Mouse (Mus musculus): ENCODE results near the gene Ascc3. TPM values are rescaled to one million over a fixed set of nuclear protein-coding genes. Genes with fewer than 3 reads are reported as not detected.

Ascc3 gene
- total and polyA plus RNA-seq, 3 experiments: 16.2 to 29.1 (median 26.0) TPM

DNA sequence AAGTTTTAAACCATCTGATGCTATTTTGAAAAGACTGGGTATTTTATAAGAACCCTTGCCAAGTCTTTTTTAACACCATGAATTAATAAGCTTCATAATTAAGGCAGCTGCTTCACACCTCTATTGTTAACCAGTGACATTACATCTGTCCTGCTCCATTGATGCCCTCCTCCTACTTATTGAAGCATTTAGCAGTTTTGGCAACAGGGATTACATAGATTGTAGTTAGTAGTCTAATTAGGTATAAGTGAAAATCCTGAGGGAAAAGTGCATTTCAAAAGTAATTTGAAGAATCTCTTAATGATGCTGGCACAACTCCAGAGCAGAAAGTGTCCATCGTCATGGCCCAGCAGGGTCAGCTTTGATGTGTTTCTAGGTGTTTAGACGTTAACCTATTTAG, 180.3 kb downstream of the Ascc3 start:
- Histone ChIP-seq H3K9ac (ENCODE audit: insufficient read depth, low read depth) (no peak overlapping the region), H3K79me2 (replicated peaks; ENCODE audit: control insufficient read depth, extremely low read depth, insufficient read depth, poor library complexity, severe bottlenecking) (no peaks in the 10 kb centered on the region), H3K36me3 (replicated peaks in 1 of 2; ENCODE audit: control insufficient read depth in 1 of 2, insufficient read depth in 1 of 2, low read length in 1 of 2) (peaks cover 4 to 9% of the 10 kb centered on the region in 2 experiments), H3K27me3 (replicated peaks) (no peaks in the 10 kb centered on the region), H3K4me1 (ENCODE audit: control insufficient read depth in 1 of 2, insufficient read depth in 2 of 2) (no peaks in the 10 kb centered on the region), H3K4me2 (ENCODE audit: insufficient read depth, low read depth, poor library complexity, severe bottlenecking) (no peak overlapping the region), H3K9me3 (replicated peaks; ENCODE audit: low read length) (no peaks in the 10 kb centered on the region), H3K27ac (ENCODE audit: insufficient read depth, low read depth) (no peak overlapping the region), H3K4me3 (replicated peaks in 1 of 3; ENCODE audit: low read depth in 2 of 3, low read length in 2 of 3, poor library complexity in 1 of 3) (no peak overlapping the region)
- dilution Hi-C loops (cut with MboI; ENCODE audit: extremely low pct_ligation_motif_present, extremely low pct_unique_long_range_greater_than_20kb, low sequenced_read_pairs): no loop called here
- no peak for DNase-seq (ENCODE audit: extremely low read depth)
- in situ Hi-C loops (cut with MboI; ENCODE audit: low pct_ligation_motif_present, low pct_unique_long_range_greater_than_20kb, low sequenced_read_pairs): no loop called here
- no peak for TF ChIP-seq ZNF384 (IDR thresholded peaks at IDR 0.05; ENCODE audit: low read depth, low read length)
- no peak for TF ChIP-seq MYC (IDR thresholded peaks at IDR 0.05; ENCODE audit: low read depth, low read length)
- no peak for TF ChIP-seq NRF1 (IDR thresholded peaks at IDR 0.05; ENCODE audit: low read depth, low read length)
- no peak for TF ChIP-seq POLR2AphosphoS2 (IDR thresholded peaks at IDR 0.05; ENCODE audit: low read depth, low read length)
- no peak for TF ChIP-seq CTCF (conservative IDR thresholded peaks at IDR 0.05 in 1 of 2, IDR thresholded peaks at IDR 0.05 in 1 of 2; ENCODE audit: low read depth in 2 of 2, low read length in 2 of 2)
- no peak for TF ChIP-seq ZMIZ1 (IDR thresholded peaks at IDR 0.05; ENCODE audit: low read depth, low read length)
- no peak for TF ChIP-seq CHD1 (IDR thresholded peaks at IDR 0.05; ENCODE audit: low read depth, low read length)
- TF ChIP-seq MAX (IDR thresholded peaks at IDR 0.05; ENCODE audit: low read length): no peak
- no peak for TF ChIP-seq EP300 (IDR thresholded peaks at IDR 0.05; ENCODE audit: low read length)
- TF ChIP-seq MAZ (IDR thresholded peaks at IDR 0.05; ENCODE audit: low read depth, low read length): no peak
- no peak for TF ChIP-seq E2F4 (IDR thresholded peaks at IDR 0.05; ENCODE audit: insufficient replicate concordance, low read depth, low read length)
- no peak for TF ChIP-seq ELF1 (IDR thresholded peaks at IDR 0.05; ENCODE audit: low read depth, low read length)
- no peak for TF ChIP-seq POLR2A (IDR thresholded peaks at IDR 0.05; ENCODE audit: low read depth, low read length)
- no peak for TF ChIP-seq ZKSCAN1 (IDR thresholded peaks at IDR 0.05; ENCODE audit: borderline replicate concordance, low read depth, low read length)
- no peak for TF ChIP-seq JUN (IDR thresholded peaks at IDR 0.05; ENCODE audit: insufficient read depth, low read depth, low read length)
- no peak for TF ChIP-seq CHD2 (IDR thresholded peaks at IDR 0.05; ENCODE audit: low read length)
- no peak for TF ChIP-seq NELFE (IDR thresholded peaks at IDR 0.05; ENCODE audit: low read depth, low read length)

DNA sequence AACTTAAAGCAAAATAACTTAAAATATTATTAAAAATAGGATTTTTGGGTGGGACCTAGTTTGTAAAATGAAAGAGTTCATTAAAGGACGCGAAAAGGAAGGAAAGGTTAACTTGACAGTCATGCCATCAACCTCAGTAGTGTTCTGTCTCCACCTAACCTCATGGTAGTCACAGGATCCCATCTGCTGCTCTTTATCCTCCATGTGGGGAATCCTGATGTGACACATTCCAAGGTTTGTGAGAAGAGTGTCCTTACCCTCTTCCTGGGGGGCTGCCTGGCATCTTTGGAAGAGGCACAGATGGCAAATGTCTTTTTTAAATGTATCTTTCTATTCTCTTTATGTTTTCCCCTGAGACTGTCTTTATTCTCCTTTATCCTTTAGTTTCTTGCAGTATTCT, 181.4 kb downstream of the Ascc3 start:
- no peaks in the 10 kb centered on the region for H3K9me3 ChIP-seq (replicated peaks; ENCODE audit: low read length)
- TF ChIP-seq MAZ (IDR thresholded peaks at IDR 0.05; ENCODE audit: low read depth, low read length) (no peak), NELFE (IDR thresholded peaks at IDR 0.05; ENCODE audit: low read depth, low read length) (no peak), HCFC1 (IDR thresholded peaks at IDR 0.05; ENCODE audit: low read depth, low read length) (no peak), SMC3 (IDR thresholded peaks at IDR 0.05; ENCODE audit: low read depth, low read length) (no peak), BHLHE40 (IDR thresholded peaks at IDR 0.05; ENCODE audit: low read depth, low read length) (no peak), PAX5 (IDR thresholded peaks at IDR 0.05; ENCODE audit: low read length) (no peak), TBP (conservative IDR thresholded peaks at IDR 0.05; ENCODE audit: low read depth, low read length) (no peak), EP300 (IDR thresholded peaks at IDR 0.05; ENCODE audit: low read length) (no peak), ZNF384 (IDR thresholded peaks at IDR 0.05; ENCODE audit: low read depth, low read length) (no peak), ZC3H11A (IDR thresholded peaks at IDR 0.05; ENCODE audit: low read depth, low read length) (no peak), CTCF (conservative IDR thresholded peaks at IDR 0.05 in 1 of 2, IDR thresholded peaks at IDR 0.05 in 1 of 2; ENCODE audit: low read depth in 2 of 2, low read length in 2 of 2) (no peak), KAT2A (IDR thresholded peaks at IDR 0.05; ENCODE audit: insufficient replicate concordance, low read length) (no peak), ETS1 (conservative IDR thresholded peaks at IDR 0.05; ENCODE audit: low read depth, low read length) (no peak)
- dilution Hi-C loops (cut with MboI; ENCODE audit: extremely low pct_ligation_motif_present, extremely low pct_unique_long_range_greater_than_20kb, low sequenced_read_pairs): no loop called here
- H3K27me3 ChIP-seq (replicated peaks): no peaks in the 10 kb centered on the region
- H3K9ac ChIP-seq (ENCODE audit: insufficient read depth, low read depth): no peak overlapping the region
- no peak for DNase-seq (ENCODE audit: extremely low read depth)
- H3K36me3 ChIP-seq (replicated peaks in 1 of 2; ENCODE audit: control insufficient read depth in 1 of 2, insufficient read depth in 1 of 2, low read length in 1 of 2): peaks cover 3 to 12% of the 10 kb centered on the region in 2 experiments
- in situ Hi-C loops (cut with MboI; ENCODE audit: low pct_ligation_motif_present, low pct_unique_long_range_greater_than_20kb, low sequenced_read_pairs): no loop called here
- H3K4me1 ChIP-seq (ENCODE audit: control insufficient read depth in 1 of 2, insufficient read depth in 2 of 2): no peaks in the 10 kb centered on the region
- H3K4me3 ChIP-seq (replicated peaks in 1 of 3; ENCODE audit: low read depth in 2 of 3, low read length in 2 of 3, poor library complexity in 1 of 3): no peak overlapping the region
- H3K79me2 ChIP-seq (replicated peaks; ENCODE audit: control insufficient read depth, extremely low read depth, insufficient read depth, poor library complexity, severe bottlenecking): no peaks in the 10 kb centered on the region
- H3K27ac ChIP-seq (ENCODE audit: insufficient read depth, low read depth): no peak overlapping the region
- no peak overlapping the region for H3K4me2 ChIP-seq (ENCODE audit: insufficient read depth, low read depth, poor library complexity, severe bottlenecking)

Data from CH12.LX (cell line).